Mouse (Mus musculus) hindbrain, embryonic 11.5 days (tissue): ENCODE measurements around the gene Nfkbib. TPM values are rescaled to one million over a fixed set of nuclear protein-coding genes. Genes with fewer than 3 reads are reported as not detected.

Experiments
- ATAC-seq: fragments of 200-750 bp; cut with Nextera tagmentation; 2 replicates; pipeline ENCODE4 v1.8.0; 2017; ENCODE audit warnings: mild to moderate bottlenecking, moderate TSS enrichment, moderate library complexity; ENCODE audit not compliant: low FRiP score
- DNase-seq: peaks from one replicate; pipeline ENCODE4 v3.0.0-alpha.2; 2015; ENCODE audit warnings: low spot score
- H3K27ac ChIP-seq: fragments of 300-500 bp; sonication (generic); 2 replicates; pipeline ENCODE4 v1.5.1; 2014; ENCODE audit warnings: mild to moderate bottlenecking, low read depth, low read length
- H3K27me3 ChIP-seq: fragments of 300-500 bp; sonication (generic); 2 replicates; pipeline ENCODE4 v1.6.1; 2014; ENCODE audit warnings: mild to moderate bottlenecking, low read length, moderate library complexity, mixed read lengths; ENCODE audit not compliant: control insufficient read depth, insufficient read depth
- H3K36me3 ChIP-seq: fragments of 300-500 bp; sonication (generic); 2 replicates; pipeline ENCODE4 v1.6.1; 2014; ENCODE audit warnings: mild to moderate bottlenecking, low read length, moderate library complexity, mixed read lengths; ENCODE audit not compliant: control insufficient read depth, insufficient read depth
- H3K4me1 ChIP-seq: fragments of 300-500 bp; sonication (generic); replicated peaks from 2 replicates; pipeline ENCODE4 v1.6.1; 2014; ENCODE audit warnings: low read length, mixed read lengths; ENCODE audit not compliant: control insufficient read depth, insufficient read depth
- H3K4me2 ChIP-seq: fragments of 300-500 bp; sonication (generic); replicated peaks from 2 replicates; pipeline ENCODE4 v1.6.1; 2014; ENCODE audit warnings: mild to moderate bottlenecking, low read depth, low read length
- H3K4me3 ChIP-seq: fragments of 300-500 bp; sonication (generic); 2 replicates; pipeline ENCODE4 v1.5.1; 2014; ENCODE audit warnings: low read depth, low read length
- H3K9ac ChIP-seq: fragments of 300-500 bp; sonication (generic); 2 replicates; pipeline ENCODE4 v1.6.1; 2014; ENCODE audit warnings: low read depth, low read length
- H3K9me3 ChIP-seq: fragments of 300-500 bp; sonication (generic); 2 replicates; pipeline ENCODE4 v1.6.1; 2016; ENCODE audit warnings: low read length; ENCODE audit not compliant: control insufficient read depth
- WGBS: fragments of 180-500 bp; shearing (Covaris S2); extraction: QIAGEN DNeasy Blood & Tissue Kit; methylation state at CpG from one replicate; pipeline ENCODE4 v1.1.7; 2014; 5-methylcytosine and 5-hydroxymethylcytosine counted together
- polyA plus RNA-seq: library from polyadenylated mRNA; unstranded; fragments of >200 nt; fragmentation: Nextera tagmentation; extraction: Ambion mirVana; gene quantifications from 2 replicates; pipeline ENCODE4 v1.2.1, GENCODE M21; 2014

Gene Nfkbib
- 42.0 and 43.7 TPM in 2 replicates for polyA plus RNA-seq

- Histone ChIP-seq H3K9ac (peak within 1 kb of the TSS; percentile 66), H3K4me2 (peak within 1 kb of the TSS; percentile 64), H3K4me1 (no peaks in the 10 kb centered on the region), H3K4me3 (peak within 1 kb of the TSS; percentile 80), H3K36me3 (no peaks in the 10 kb centered on the region), H3K9me3 (no peaks in the 10 kb centered on the region), H3K27ac (no peak within 1 kb of the TSS), H3K27me3 (no peaks in the 10 kb centered on the region)
- no peak for DNase-seq
- WGBS: 69% methylated on average over 7 of the region's 7 CpGs
- ATAC-seq: no peak
Measured at GRCm38 (mm10) chr7:28767462-28767965, at the start of gene Nfkbib. Nfkbib (minus strand) TSS chr7:28767512.

GRCm38 (mm10) chr7:28816920-28817319 is 49.6 kb upstream of the Nfkbib start:
- Histone ChIP-seq H3K4me3 (no peak overlapping the region), H3K27ac (no peak overlapping the region), H3K4me1 (peaks cover 31% of the 10 kb centered on the region), H3K4me2 (no peak overlapping the region), H3K9me3 (no peaks in the 10 kb centered on the region), H3K9ac (no peak overlapping the region), H3K36me3 (peaks cover 55% of the 10 kb centered on the region), H3K27me3 (no peaks in the 10 kb centered on the region)
- no peak for DNase-seq
- WGBS: 92% methylated on average over 10 of the region's 10 CpGs
- ATAC-seq: no peak

GRCm38 (mm10) chr7:28816201-28816600 is 48.9 kb upstream of the Nfkbib start:
- ATAC-seq: no peak
- Histone ChIP-seq H3K27ac (no peak overlapping the region; the same call in 1 of the 2 replicates), H3K9ac (no peak overlapping the region), H3K4me1 (peaks cover 31% of the 10 kb centered on the region), H3K4me3 (no peak overlapping the region), H3K4me2 (no peak overlapping the region), H3K36me3 (peaks cover 50% of the 10 kb centered on the region), H3K27me3 (no peaks in the 10 kb centered on the region), H3K9me3 (no peaks in the 10 kb centered on the region)
- 85% methylated on average over 9 of the region's 9 CpGs for WGBS
- no peak for DNase-seq

- Histone ChIP-seq H3K36me3 (peaks cover 46% of the 10 kb centered on the region), H3K4me2 (no peak overlapping the region), H3K27ac (no peak overlapping the region), H3K9me3 (no peaks in the 10 kb centered on the region), H3K27me3 (no peaks in the 10 kb centered on the region), H3K9ac (no peak overlapping the region), H3K4me1 (peaks cover 31% of the 10 kb centered on the region), H3K4me3 (no peak overlapping the region)
- no peak for ATAC-seq
- no peak for DNase-seq
- WGBS: 95% methylated on average over 9 of the region's 9 CpGs
Measured at GRCm38 (mm10) chr7:28815230-28815629, 47.9 kb upstream of the Nfkbib start.

GRCm38 (mm10) chr7:28814306-28815034 is 47.2 kb upstream of the Nfkbib start:
- ATAC-seq (no peak), DNase-seq (no peak)
- no peak overlapping the region for H3K27ac ChIP-seq
- H3K4me2 ChIP-seq: no peak overlapping the region
- H3K27me3 ChIP-seq: no peaks in the 10 kb centered on the region
- no peak overlapping the region for H3K9ac ChIP-seq
- no peaks in the 10 kb centered on the region for H3K9me3 ChIP-seq
- peaks cover 24% of the 10 kb centered on the region for H3K4me1 ChIP-seq
- no peak overlapping the region for H3K4me3 ChIP-seq
- H3K36me3 ChIP-seq: peaks cover 42% of the 10 kb centered on the region
- 93% methylated on average over 5 of the region's 5 CpGs for WGBS

- Histone ChIP-seq H3K9me3 (no peaks in the 10 kb centered on the region), H3K9ac (no peak overlapping the region), H3K27ac (no peak overlapping the region), H3K27me3 (no peaks in the 10 kb centered on the region), H3K4me2 (peak overlapping the region; percentile 79), H3K36me3 (peaks cover 33% of the 10 kb centered on the region), H3K4me3 (peak overlapping the region; percentile 91; the same call in 1 of the 2 replicates), H3K4me1 (peaks cover 19% of the 10 kb centered on the region)
- DNase-seq (no peak), ATAC-seq (no peak)
- 90% methylated on average over 5 of the region's 5 CpGs for WGBS
Measured at GRCm38 (mm10) chr7:28812949-28813348, 45.6 kb upstream of the Nfkbib start.

GRCm38 (mm10) chr7:28812436-28812835 is 45.1 kb upstream of the Nfkbib start:
- Histone ChIP-seq H3K27me3 (no peaks in the 10 kb centered on the region), H3K4me1 (peaks cover 22% of the 10 kb centered on the region), H3K4me2 (peak overlapping the region; percentile 79), H3K9ac (no peak overlapping the region), H3K36me3 (peaks cover 33% of the 10 kb centered on the region), H3K4me3 (peak overlapping the region; percentile 91), H3K9me3 (no peaks in the 10 kb centered on the region), H3K27ac (no peak overlapping the region)
- no peak for ATAC-seq
- DNase-seq: no peak
- WGBS: 75% methylated on average over 4 of the region's 4 CpGs

- Histone ChIP-seq H3K36me3 (peaks cover 28% of the 10 kb centered on the region), H3K9ac (peak overlapping the region; percentile 94), H3K4me2 (peak overlapping the region; percentile 79), H3K9me3 (no peaks in the 10 kb centered on the region), H3K27ac (peak overlapping the region; percentile 4; the same call in 1 of the 2 replicates), H3K4me3 (peak overlapping the region; percentile 91), H3K4me1 (peaks cover 20% of the 10 kb centered on the region), H3K27me3 (no peaks in the 10 kb centered on the region)
- WGBS: 16% methylated on average over 7 of the region's 7 CpGs
- no peak for DNase-seq
- ATAC-seq: no peak
Measured at GRCm38 (mm10) chr7:28811640-28812275, 44.4 kb upstream of the Nfkbib start.
